Mouse (Mus musculus): ENCODE measurements around the gene Tmpo. TPM values are rescaled to one million over a fixed set of nuclear protein-coding genes. Genes with fewer than 3 reads are reported as not detected.

Tmpo gene
- polyA plus RNA-seq, 1 experiment from 2014 or later: 263 TPM

GRCm38 (mm10) chr10:91167352-91167751 lies 13.8 kb downstream of the Tmpo start:
- no peaks in the 10 kb centered on the region for H3K27me3 ChIP-seq
- ATAC-seq (ENCODE audit: borderline replicate concordance, extremely low read depth, low FRiP score, low TSS enrichment): no peak
- H3K27ac ChIP-seq: peak overlapping the region; percentile 42
- WGBS: 25% methylated on average over 7 of the region's 7 CpGs
- H3K4me3 ChIP-seq: peak overlapping the region; percentile 97
- H3K4me1 ChIP-seq: peaks cover 31% of the 10 kb centered on the region
- peak overlapping the region; percentile 60 for H3K4me2 ChIP-seq
- no peaks in the 10 kb centered on the region for H3K9me3 ChIP-seq
- peak overlapping the region; percentile 11; the same call in 1 of the 2 replicates for H3K9ac ChIP-seq
- peaks cover 32% of the 10 kb centered on the region for H3K36me3 ChIP-seq

DNA sequence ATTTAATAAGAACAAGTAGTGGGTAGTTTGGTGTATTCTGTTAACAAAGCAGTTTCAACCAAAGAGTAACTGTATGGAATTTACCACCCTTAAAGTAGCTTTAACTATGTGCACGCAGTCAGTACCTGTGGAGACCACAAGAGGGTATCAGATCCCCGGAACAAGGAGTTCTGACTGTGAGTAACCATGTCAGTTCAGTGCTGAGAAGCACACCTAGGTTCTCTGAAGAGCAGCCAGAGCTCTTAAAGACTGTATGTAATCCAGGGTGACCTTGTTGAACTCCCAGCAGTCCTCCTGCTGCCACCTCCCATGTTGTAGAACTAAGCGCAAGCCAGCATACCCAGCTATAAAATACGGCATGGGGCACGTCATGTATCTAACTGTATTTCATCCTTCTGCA lies 14.2 kb downstream of the Tmpo start:
- Histone ChIP-seq H3K9ac (0 out of 2 replicates have a peak overlapping the region, but pooled peaks have one; percentile 11), H3K4me3 (peak overlapping the region; percentile 97), H3K36me3 (peaks cover 36% of the 10 kb centered on the region), H3K4me1 (peaks cover 31% of the 10 kb centered on the region), H3K4me2 (peak overlapping the region; percentile 60), H3K9me3 (no peaks in the 10 kb centered on the region), H3K27ac (peak overlapping the region; percentile 42; the same call in 1 of the 2 replicates), H3K27me3 (no peaks in the 10 kb centered on the region)
- 36% methylated on average over 5 of the region's 5 CpGs for WGBS
- no peak for ATAC-seq (ENCODE audit: borderline replicate concordance, extremely low read depth, low FRiP score, low TSS enrichment)

- Histone ChIP-seq H3K27ac (no peak overlapping the region), H3K9me3 (no peaks in the 10 kb centered on the region), H3K4me1 (peaks cover 31% of the 10 kb centered on the region), H3K4me2 (no peak overlapping the region), H3K9ac (no peak overlapping the region), H3K36me3 (peaks cover 46% of the 10 kb centered on the region), H3K4me3 (no peak overlapping the region), H3K27me3 (no peaks in the 10 kb centered on the region)
- ATAC-seq (ENCODE audit: borderline replicate concordance, extremely low read depth, low FRiP score, low TSS enrichment): no peak
Observed at GRCm38 (mm10) chr10:91165850-91166249, 15.3 kb downstream of the Tmpo start.

GRCm38 (mm10) chr10:91164491-91164890 lies 16.6 kb downstream of the Tmpo start:
- Histone ChIP-seq H3K4me1 (peaks cover 29% of the 10 kb centered on the region), H3K4me2 (no peak overlapping the region), H3K27me3 (no peaks in the 10 kb centered on the region), H3K36me3 (peaks cover 59% of the 10 kb centered on the region), H3K9ac (no peak overlapping the region), H3K9me3 (no peaks in the 10 kb centered on the region), H3K27ac (no peak overlapping the region), H3K4me3 (no peak overlapping the region)
- WGBS: 76% methylated on average over 3 of the region's 3 CpGs
- no peak for ATAC-seq (ENCODE audit: borderline replicate concordance, extremely low read depth, low FRiP score, low TSS enrichment)

- no peaks in the 10 kb centered on the region for H3K9me3 ChIP-seq
Observed at GRCm38 (mm10) chr10:91162511-91163163, 18.5 kb downstream of the Tmpo start.

DNA sequence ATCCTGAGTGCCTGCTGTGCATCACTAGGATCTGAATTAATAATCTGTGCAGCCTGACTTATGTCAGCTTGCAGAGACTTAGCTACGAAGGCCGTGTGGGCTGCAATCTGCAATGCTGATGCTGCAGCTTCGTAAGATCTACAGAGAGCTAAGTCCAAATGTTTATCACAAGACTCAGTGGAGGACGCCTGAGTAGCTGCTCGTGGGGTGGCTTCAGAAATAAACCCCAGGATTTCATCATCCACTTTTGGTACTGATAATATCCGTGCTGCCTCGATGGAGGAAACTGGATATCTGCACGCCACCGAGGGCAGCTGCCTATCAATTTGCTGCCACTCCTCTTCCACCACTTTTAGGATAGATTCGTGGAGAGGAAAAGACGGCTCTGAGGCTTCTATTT lies 19.0 kb downstream of the Tmpo start:
- Histone ChIP-seq H3K27me3 (no peaks in the 10 kb centered on the region), H3K4me3 (no peak overlapping the region), H3K9me3 (no peaks in the 10 kb centered on the region), H3K4me2 (no peak overlapping the region), H3K27ac (no peak overlapping the region), H3K36me3 (peaks cover 82% of the 10 kb centered on the region), H3K9ac (no peak overlapping the region), H3K4me1 (peaks cover 8% of the 10 kb centered on the region)
- ATAC-seq (ENCODE audit: borderline replicate concordance, extremely low read depth, low FRiP score, low TSS enrichment): no peak
- 77% methylated on average over 11 of the region's 11 CpGs for WGBS

More at GRCm38 (mm10) chr10:91162511-91163163, 18.5 kb downstream of the Tmpo start:
- Histone ChIP-seq H3K4me1 (peaks cover 12% of the 10 kb centered on the region), H3K9ac (no peak overlapping the region), H3K27me3 (no peaks in the 10 kb centered on the region), H3K4me2 (no peak overlapping the region), H3K27ac (no peak overlapping the region), H3K36me3 (peaks cover 77% of the 10 kb centered on the region), H3K4me3 (no peak overlapping the region)
- WGBS: 80% methylated on average over 15 of the region's 15 CpGs
- no peak for ATAC-seq (ENCODE audit: borderline replicate concordance, extremely low read depth, low FRiP score, low TSS enrichment)

- Histone ChIP-seq H3K27me3 (no peaks in the 10 kb centered on the region), H3K9ac (no peak overlapping the region), H3K4me3 (no peak overlapping the region), H3K4me2 (no peak overlapping the region), H3K4me1 (peaks cover 3% of the 10 kb centered on the region; the same call in 1 of the 2 replicates), H3K36me3 (peaks cover 90% of the 10 kb centered on the region), H3K9me3 (no peaks in the 10 kb centered on the region), H3K27ac (no peak overlapping the region)
- no peak for ATAC-seq (ENCODE audit: borderline replicate concordance, extremely low read depth, low FRiP score, low TSS enrichment)
- WGBS: 89% methylated on average over 5 of the region's 5 CpGs
Observed at GRCm38 (mm10) chr10:91161006-91161405, 20.1 kb downstream of the Tmpo start.

DNA sequence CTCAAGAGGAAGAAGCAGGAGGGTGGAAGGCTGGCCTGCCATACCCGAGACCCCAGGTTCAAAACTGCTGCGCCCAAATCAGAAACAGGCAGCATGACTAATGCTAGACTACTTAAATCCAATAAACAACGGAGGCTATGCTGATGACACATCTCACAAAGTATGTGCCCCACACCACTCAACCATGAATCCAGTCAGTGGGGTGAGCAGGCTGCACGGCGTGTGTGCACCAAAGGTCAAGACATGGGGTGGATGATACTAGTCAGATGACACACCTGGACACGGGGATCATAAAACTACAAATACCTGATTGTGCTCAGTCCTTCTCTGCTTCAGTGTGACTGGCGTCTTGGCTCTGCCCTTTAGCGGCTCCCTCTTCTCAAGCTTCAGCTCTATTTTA lies 22.7 kb downstream of the Tmpo start:
- Histone ChIP-seq H3K4me1 (0 out of 2 replicates have a peak, but pooled peaks cover 3% of the 10 kb centered on the region), H3K9ac (no peak overlapping the region), H3K4me3 (no peak overlapping the region), H3K9me3 (no peaks in the 10 kb centered on the region), H3K27me3 (no peaks in the 10 kb centered on the region), H3K27ac (no peak overlapping the region), H3K36me3 (peaks cover 95% of the 10 kb centered on the region), H3K4me2 (no peak overlapping the region)
- no peak for ATAC-seq (ENCODE audit: borderline replicate concordance, extremely low read depth, low FRiP score, low TSS enrichment)
- WGBS: 70% methylated on average over 8 of the region's 8 CpGs

DNA sequence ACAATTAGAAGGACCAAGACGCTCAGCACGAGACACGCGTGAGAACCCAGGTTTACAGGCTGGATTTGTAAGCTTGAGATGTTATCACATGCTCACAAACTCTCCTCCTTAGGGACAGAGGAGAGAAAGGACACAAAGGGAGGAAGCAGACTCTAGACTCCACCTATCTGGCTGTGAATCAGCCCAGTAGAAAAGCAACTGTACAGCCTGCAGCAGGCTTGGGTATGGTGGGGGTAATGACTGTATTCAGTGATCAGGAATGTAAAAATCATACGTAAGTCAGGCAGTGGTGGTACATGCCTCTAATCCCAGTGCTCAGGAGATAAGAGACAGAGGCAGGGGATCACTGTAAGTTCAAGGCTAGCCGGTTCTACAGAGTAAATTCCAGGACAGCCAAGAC lies 24.8 kb downstream of the Tmpo start:
- WGBS: 64% methylated on average over 6 of the region's 6 CpGs
- Histone ChIP-seq H3K4me1 (0 out of 2 replicates have a peak, but pooled peaks cover 3% of the 10 kb centered on the region), H3K4me2 (no peak overlapping the region), H3K27ac (no peak overlapping the region), H3K36me3 (peaks cover 91% of the 10 kb centered on the region), H3K9me3 (no peaks in the 10 kb centered on the region), H3K4me3 (no peak overlapping the region), H3K9ac (no peak overlapping the region), H3K27me3 (no peaks in the 10 kb centered on the region)
- peak; percentile 46; the same call in 1 of the 2 replicates for ATAC-seq (ENCODE audit: borderline replicate concordance, extremely low read depth, low FRiP score, low TSS enrichment)

DNA sequence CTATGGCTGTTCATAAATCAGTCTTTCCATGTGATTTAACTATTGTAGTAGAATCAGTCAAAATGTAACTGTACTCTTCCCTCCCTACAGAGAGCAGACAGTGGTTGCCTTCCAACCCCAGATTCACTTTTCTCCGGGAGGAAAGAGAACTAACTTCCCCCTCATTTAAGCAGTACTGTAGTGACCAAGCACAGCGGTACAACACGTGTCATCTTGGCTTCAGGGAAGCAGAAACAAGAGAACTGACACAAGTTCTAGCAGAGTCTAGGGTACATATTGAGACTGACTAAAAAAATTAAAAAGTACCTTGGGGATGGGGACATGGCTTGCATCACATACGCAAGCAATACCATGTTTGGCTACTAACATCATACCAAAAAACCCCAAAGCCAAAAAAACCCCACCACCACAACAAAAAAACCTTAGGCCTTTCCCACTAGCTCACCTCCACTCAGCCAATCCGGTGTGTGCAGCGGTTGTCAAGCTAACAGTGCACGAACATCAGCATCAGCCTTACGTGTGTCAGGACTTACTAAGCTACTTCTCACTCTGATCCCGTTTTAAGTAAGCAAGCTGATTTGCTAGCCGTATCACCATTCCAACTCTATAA lies 27.1 kb downstream of the Tmpo start:
- no peak overlapping the region for H3K27ac ChIP-seq
- H3K27me3 ChIP-seq: no peaks in the 10 kb centered on the region
- H3K4me2 ChIP-seq: no peak overlapping the region
- H3K4me1 ChIP-seq: 0 out of 2 replicates have a peak, but pooled peaks cover 3% of the 10 kb centered on the region
- no peak overlapping the region for H3K9ac ChIP-seq
- 85% methylated on average over 10 of the region's 10 CpGs for WGBS
- H3K36me3 ChIP-seq: peaks cover 93% of the 10 kb centered on the region
- no peak overlapping the region for H3K4me3 ChIP-seq
- no peak for ATAC-seq (ENCODE audit: borderline replicate concordance, extremely low read depth, low FRiP score, low TSS enrichment)
- H3K9me3 ChIP-seq: no peaks in the 10 kb centered on the region

DNA sequence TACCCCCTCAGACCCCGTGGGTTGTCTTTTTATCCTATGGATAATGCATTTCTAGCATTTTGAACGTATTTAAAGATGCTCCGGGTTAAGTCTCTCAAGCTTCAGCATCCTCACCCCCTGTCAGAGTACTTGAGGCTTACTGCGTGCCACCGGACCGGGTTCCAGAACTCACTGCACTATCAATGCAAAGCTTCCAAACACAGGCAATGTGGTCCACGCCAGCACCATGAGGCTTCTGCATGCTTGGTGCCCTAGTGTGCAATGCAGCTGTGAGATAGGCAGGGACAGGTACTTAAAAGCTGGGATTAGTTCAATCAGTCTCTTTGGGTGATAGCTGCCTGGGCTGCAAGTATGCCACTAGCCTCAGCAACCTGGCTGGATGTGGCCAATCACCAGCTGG lies 35.7 kb downstream of the Tmpo start:
- peaks cover 45% of the 10 kb centered on the region for H3K36me3 ChIP-seq
- WGBS: 95% methylated on average over 7 of the region's 7 CpGs
- ATAC-seq (ENCODE audit: borderline replicate concordance, extremely low read depth, low FRiP score, low TSS enrichment): no peak

More for the DNA sequence above, 35.7 kb downstream of the Tmpo start:
- Histone ChIP-seq H3K27me3 (no peaks in the 10 kb centered on the region), H3K9ac (no peak overlapping the region), H3K27ac (no peak overlapping the region), H3K9me3 (no peaks in the 10 kb centered on the region), H3K4me2 (no peak overlapping the region), H3K4me1 (no peaks in the 10 kb centered on the region), H3K4me3 (no peak overlapping the region)
